Mouse (Mus musculus): ENCODE results near the gene Herpud2.

The Herpud2 gene

DNA sequence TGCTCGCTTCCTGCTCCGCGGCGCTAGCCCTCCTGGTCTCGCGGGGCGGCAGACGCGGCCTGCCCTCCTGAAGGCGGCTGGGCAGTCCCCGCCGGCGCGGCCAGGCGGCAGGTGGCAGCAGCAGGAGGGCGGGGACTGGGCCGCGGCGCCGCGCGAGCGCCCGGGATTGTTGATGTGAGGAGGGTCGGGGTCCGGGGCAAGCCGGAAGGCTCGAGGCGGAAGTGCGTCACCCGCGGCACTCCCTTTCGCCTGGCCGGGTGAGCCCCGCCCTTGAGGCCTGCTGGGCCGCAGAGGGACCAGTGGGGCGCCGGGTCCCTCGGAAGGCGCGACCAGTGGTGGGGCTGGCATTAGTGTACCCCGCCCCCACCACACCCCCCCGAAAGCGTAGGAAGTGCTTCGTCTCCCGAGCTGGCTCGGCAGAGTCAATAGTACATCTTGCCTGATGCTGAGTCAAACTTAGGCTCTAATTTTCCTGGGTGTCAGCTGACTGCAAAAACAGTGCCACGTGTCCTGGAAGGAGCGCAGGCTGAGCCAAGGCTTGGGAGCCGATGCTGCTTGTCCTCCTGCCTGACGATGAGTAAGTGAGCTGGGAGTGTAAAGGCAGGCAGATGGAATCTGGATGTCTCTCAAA lies at the start of gene Herpud2:
Gene Herpud2 (minus strand): TSS at position 210 of the 631 bp plus-strand sequence.
- DNase-seq: peak; percentile 91

DNA sequence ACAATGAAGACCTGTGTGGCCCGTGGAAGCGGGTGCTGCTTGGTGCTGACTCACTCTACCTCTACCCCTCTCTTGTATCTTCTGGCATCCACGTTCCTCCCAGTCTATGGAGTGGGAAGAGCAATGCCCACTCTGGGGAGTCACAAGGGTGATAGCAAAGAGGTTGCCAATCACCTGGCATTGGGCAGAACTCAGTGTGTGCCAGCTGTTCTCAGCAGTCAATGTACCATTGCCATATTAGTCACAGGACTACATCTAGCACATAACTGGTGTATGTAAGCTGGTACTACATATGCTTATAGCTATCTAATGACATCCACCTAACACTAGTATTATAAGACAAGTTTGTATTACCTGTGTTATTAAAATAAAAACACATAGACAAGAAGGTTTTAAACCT lies 49.4 kb upstream of the Herpud2 start:
- no peak for DNase-seq

DNA sequence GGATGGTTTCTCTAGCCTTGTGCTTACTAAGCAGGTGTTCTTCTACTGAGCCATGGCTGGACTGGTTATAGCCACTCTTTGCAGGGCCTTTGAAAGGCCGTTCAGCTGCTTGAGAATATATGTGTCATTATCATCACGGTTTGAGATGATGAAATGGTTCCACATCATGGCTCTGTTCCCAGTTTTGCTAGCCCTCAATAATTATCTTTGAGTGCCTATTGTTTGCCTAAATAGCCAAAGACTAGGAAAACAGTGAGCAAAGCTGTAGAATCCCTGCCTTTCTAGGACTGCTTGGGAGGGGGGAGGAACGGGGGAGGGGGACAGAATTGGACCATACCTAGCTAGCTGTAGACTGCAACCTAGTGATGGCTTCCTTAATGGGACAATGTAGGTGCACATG lies 48.5 kb upstream of the Herpud2 start:
- no peak for DNase-seq

DNA sequence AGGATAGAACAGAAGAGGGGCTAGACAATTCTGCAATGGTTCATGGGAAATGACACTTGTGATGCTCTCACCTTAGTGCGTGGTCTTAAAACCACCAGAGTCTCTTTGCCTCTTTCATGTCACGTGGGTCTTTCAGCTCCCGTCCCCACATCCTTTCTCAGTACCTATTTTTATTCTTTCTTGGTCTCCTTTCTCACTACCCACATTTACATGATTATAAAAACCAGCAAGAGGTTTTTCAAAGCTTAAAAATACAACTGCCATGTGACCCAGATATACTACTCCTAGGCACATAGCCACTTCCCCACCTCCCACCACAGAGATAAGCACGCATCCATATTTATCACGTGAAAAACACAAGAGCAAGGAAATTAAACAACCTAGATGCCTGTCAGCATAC lies 45.1 kb upstream of the Herpud2 start:
- DNase-seq: peak; percentile 63

DNA sequence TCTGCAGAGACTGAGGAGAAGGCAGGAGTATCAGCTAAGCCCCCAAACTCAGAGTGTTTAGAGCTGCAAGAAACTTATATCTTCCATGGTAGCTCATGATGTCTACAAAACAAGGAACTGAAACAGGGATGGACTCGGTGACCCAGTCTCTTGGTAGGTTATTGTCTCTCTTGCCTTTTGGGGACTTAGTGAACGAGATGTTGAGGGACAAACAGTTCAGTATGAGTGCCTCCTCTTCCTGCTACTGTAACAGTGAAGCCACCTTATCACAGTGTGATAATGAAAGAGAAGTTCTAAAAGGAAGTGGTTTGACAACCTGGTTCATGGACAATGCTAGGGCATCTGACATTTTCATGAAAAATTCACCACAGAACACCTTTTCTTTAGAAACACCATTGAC lies 40.0 kb upstream of the Herpud2 start:
- DNase-seq: no peak

DNA sequence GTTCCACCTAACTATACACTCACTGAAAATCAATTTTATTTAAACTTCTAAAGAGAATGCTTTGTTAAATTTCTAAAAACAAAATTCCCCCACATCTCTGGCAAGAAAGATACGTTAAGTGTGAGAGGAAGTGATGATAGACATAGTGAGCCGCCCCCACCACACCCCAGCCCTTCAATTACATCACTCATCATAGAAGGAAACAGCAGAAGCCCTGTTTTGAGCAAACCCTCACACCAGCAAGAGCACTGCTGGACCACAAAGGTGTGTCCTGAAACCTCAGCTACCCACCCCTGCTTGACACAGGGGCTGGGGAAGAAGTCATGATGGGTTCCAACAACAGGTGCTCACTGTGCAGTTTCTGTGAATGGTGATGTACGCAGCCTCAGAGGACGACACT lies 34.9 kb upstream of the Herpud2 start:
- peak; percentile 41 for DNase-seq

DNA sequence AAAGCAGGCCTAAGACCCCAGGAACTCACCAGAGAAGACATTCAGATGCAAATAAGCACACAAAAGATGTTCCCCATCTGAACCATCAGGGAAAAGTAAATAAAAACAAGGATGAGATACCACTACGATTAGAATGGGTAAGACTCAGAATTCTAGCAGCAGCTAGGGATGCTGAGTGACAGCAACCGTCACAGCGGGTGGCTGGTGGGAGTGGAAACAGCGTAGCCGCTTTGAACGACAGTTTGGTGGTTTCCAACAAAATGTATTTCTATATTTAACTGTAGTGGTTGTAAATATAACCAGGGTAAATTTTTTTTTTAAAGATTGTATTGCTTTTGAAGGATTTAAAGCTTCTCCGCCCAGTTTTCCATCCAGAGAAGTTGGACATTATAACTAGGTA lies 34.2 kb upstream of the Herpud2 start:
- peak; percentile 39 for DNase-seq

DNA sequence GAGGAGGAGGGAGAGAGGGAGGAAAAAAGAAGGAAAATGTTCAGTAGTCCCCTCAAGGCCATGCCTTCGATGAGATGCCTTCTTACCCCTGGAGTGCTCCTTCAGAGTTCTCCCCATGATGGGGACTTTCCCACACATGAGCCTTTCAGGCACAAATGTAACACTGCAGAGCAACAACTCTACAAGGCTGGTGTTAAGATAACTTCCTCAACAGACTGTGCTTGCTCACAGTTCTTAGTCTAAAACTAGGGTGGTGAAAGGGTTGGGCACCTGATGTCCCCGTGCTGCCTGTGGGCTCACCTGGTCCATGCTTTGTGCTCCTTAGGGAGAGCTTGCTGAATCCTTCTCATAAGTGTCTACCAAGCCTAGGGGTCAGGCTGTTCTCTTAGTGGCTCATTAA lies 33.0 kb upstream of the Herpud2 start:
- no peak for DNase-seq

DNA sequence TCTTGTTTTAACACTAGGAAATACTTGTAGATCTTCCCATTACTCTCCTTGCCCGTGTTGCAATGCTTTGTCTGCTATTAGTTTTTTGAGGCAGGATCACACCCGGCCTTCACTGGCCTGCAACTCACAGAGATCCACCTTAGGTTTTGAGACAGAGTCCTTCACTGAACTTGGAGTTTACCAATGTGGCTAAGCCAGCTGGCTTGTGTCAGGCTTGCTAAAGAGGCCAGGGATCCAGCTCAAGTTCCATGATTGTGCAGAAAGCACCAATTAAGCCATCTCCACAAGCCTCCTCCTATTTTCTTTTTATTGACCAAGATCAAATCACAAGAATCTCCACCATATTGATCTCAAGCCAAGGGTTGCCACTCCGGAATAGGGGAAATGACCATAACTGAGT lies 26.4 kb upstream of the Herpud2 start:
- no peak for DNase-seq

DNA sequence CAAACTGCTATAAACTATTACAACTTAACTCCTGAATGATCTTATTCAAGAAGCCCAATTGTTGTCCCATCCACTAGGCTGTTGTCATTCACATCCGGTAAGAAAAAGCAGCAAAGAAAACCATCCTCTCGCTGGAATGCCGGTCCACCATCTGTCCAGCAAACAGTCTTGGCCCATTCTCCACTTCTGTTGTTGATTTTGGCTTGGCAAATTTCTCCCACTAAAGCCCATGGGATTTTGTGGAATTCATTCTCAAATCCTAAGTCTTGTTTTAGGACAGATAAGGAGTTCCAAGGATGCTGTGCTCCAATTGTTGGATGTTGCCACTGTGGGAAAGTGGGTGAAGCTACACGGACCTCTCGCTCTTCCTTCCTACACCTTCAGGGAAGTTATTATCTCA lies 25.6 kb upstream of the Herpud2 start:
- DNase-seq: no peak

DNA sequence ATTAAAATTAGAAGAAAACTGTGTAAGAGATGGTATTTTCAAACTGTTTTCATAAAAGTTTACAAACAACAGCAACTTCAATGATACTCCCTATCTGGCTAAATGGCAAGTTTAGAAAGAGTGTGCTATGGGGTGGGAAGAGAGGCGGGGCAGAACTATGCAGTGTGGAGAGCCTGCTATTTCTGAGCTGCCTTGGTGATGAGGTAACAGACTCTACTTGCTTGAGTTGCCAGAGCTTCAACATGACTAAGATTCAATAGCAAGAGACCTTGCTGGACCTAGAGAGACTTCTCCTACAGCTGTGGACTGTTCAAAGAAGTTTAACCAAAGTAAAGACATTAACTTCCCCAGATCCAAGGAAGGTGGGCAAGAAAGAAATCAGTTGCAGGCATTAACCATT lies 24.9 kb upstream of the Herpud2 start:
- DNase-seq: no peak

DNA sequence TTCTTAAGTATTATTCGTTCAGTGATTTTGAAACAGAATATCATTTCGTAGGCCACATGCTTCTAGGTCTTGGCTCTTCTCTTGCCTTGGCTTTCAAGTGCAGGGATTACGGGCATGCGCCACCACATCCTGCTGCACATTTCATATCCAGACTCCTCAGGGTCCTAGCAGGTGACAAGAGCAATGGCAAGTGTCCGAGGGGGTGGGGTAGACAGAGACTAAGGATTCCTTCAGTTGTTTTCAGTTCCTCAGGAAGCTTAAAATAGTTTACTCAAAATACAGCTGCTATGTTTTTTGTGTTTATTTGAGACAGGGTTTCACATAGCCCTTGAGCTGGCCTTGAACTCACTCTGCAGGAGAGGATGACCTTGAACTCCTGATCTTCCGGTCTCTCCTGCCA lies 24.4 kb upstream of the Herpud2 start:
- DNase-seq: no peak

DNA sequence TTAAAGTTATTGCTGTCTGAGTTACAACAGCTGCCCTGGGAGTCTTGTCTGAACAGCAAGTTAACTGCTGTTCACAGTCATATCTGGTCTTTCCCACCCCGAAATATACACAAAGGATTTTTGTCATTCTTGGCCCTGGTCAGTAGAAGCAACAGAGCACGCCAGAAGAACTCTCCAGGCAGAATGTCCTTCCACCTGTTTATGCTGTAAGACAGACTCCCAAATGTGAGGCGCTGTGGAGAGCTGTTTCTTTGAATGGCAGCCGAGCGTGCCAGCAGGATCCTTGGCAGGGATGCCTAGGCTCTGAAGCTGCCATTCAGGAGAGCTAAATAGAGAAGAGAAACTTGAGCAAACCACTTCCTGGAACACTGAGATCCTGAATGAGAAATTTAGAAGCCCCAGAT lies 23.4 kb upstream of the Herpud2 start:
- DNase-seq: no peak

DNA sequence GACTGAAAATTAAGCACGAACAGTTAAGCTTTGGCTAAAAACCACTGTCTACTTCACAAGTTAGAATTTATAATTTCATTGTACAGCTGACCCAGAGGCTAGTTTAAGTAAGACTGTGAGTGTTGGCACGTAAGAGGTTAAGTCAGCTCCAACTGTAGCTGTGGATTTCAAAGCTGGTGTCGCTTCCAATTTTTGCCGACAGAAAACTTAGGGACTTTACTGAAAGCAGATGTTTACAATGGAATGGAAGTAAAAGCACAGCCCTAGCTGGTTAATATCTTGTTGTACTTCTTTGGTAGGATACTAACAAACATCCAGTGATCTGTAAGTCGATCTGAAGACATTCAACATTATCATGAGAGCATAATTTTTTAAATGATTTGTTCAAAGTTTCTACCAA lies 23.0 kb upstream of the Herpud2 start:
- no peak for DNase-seq

DNA sequence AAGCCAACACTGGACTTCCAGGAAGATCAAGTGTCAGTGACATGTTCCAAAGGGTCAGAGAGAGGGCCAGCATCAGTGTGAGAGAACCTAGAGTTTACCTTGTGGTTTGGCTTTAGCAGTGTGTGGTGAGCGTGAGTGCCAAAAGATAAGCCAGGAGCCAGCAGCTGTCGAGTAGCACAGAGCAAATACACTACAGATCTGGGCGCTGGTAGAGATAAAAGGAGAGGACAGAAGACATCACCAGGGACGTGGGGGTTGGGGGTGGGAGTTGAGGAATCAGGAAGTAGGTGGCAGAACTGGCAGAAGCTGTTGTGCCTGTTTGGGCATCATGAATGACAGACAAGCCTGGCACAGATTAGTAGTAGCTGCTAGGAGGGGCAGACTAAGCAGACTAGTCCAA lies 21.6 kb upstream of the Herpud2 start:
- peak; percentile 22 for DNase-seq

DNA sequence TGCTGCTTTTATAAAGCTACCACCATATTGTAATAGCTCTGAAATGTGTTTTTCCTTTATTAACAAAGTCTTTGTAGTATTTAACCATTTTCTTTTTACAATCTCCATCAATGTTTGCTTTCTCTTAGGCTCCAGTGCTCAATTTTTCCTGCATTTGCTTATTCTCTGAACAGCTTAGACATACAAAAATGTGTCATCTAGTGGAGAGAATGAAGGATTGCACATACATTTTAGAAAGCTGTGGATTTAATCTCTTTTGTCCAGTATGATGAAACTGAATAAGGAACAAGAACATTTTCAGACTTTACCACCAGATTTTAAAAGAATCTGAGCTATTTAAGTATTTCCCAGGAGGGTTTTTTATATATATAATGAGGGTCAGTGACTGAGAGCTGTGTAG lies 18.0 kb upstream of the Herpud2 start:
- DNase-seq: no peak

DNA sequence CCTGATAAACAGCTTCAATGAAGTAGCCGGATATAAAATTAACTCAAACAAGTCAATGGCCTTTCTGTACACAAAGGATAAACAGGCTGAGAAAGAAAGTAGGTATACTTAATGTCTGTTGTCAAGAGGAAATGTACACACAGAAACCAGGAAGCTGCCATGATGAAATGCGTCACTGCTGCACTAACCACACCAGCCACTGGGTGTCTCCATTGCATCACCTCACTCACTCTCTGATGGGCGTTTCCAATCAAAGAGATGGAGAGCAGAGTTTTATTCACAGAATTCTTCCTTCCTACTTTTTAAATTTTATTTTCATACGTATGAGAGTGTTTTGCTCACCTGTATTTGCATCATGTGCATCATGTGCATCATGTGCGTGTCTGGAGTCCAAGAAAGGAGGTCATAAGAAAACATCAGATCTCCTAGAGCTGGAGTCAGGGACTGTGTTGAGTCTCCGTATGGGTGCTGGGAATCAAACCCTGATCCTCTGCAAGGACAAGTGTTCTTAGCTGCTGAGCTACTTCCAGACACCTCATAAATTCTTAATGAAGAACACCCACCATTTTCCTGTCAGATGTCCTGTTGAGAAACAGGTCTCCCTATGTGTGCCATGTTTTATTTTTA lies 16.0 kb upstream of the Herpud2 start:
- peak; percentile 84 for DNase-seq

DNA sequence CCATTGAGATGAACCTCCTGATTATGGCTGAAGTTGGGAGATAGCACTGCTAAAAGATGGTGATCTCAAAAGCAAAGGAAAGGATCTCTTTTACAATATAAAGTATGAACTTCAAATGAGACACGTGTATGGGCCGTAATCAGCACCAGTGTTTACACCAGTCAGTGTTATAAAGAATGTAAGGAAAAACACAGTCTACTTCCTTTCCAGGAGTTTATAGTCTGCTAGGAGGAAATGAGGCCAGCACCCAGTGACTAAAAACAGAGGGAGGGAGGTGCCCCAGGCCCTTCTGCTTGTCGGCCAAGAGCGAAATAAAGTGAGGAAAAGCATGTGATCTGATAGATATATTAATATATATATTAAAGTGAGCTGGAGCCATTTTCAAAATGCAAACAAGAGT lies 6.6 kb upstream of the Herpud2 start:
- no peak for DNase-seq

DNA sequence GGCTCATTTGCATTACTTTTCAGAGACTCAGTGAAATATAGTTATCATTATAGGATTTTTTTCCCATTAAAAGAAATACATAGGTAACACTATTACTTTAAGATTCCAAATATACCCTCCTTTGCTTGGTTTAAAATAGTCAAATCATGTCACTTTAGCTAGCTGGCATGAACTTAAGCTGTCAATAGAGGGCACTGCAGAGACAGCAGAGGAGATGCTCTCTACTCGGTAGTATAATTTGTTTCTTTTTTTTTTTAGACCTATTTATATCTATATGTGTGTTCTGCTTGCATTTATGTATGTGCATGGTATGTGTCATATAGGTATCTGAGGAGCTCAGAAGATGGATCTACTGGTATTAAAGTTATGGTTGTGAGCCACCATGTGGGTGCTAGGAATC lies 4.8 kb upstream of the Herpud2 start:
- DNase-seq: peak; percentile 38

DNA sequence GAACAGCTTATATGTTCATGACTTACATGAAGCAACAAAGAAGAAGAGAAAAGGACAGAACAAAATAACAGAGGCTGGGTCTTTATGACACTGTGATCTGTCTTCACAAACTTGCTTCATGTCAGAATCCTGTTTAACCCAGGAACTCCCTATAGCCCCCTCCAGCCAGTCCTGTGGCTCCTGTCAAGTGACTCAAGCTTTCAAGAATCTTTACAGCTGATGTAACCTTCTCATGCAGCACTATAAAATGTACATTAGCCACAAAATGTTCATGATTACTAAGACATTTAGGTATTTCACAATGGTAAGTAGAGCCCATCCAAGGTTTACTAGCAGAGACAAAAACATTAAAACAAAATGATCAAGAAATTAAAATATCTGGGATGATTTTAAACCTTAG lies 1.4 kb upstream of the Herpud2 start:
- no peak for DNase-seq

DNA sequence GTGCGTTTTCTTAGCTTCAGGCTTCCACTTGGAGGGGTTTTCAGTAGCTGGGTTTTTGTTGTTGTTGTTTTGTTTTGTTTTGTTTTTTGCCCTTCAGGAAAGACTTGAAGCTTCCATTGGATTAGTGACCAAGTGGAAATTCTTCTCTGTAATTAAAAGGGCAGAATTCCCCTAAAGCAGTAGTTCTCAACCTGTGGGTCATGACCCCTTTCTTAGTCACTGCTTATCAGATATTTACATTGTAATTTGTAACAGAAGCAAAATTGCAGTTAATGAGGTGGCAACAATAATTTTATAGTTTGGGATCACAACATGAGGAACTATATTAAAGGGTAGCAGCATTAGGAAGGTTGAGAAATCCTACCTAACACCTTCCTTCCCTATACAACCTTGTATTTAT lies 837 bp upstream of the Herpud2 start:
- DNase-seq: no peak

DNA sequence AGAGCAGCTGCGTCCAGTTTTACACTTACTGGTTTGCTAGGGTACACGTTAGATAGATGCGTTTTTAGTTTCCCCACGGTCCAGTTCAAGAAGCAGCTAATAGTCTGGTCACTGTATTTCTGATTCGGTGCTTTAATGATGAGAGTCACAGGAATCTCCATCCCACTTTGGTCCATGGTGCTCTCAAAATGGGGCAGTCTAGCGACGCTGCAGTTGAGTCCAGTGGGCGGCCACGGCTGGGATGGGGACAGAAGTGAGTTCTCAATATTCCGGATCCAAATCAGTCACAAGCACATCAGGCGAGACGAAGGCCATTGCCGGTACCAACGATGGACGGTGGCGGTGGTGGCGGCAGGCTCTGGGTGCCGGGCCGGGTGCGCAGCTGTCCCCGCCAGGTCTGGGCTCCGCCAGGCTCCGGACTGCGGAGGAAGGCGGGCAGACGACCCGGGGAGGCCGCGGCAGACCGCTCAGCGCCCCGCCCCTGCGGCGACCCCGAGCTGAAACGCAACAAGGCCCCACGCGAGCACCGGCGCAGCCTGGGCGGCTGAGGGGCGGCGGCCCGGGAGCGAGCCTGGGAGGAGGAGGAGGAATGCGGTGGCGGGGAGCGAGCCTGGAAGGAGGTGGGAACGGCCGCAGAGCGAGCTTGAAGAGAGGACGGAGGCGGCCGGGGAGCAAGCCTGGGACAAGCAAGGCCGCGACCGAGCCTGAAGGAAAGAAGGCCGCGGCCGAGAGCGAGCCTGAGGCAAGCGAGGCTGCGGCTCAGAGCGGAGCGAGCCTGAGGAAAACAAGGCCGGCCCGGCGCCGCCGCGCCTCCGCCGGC lies 619 bp downstream of the Herpud2 start:
- peak; percentile 73 for DNase-seq

DNA sequence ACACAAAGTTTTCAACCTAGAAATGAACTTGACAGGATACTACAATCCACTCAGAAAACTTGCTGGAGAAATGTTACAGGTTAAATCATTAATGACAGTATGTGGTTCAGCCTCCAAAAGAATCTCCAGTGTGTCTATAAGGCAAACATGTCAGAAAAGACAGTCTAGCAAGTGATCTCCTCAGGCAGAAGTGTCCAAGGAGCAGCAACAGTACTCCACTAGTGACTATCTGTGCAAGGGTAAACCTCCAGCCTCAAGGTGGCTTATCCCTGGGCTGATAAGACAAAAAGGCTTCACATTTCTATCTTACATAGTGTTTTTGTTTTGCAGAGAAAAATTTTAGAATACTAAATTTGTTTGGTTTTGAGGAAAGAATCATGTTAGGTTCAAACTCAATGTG lies 2.9 kb downstream of the Herpud2 start:
- DNase-seq: no peak

DNA sequence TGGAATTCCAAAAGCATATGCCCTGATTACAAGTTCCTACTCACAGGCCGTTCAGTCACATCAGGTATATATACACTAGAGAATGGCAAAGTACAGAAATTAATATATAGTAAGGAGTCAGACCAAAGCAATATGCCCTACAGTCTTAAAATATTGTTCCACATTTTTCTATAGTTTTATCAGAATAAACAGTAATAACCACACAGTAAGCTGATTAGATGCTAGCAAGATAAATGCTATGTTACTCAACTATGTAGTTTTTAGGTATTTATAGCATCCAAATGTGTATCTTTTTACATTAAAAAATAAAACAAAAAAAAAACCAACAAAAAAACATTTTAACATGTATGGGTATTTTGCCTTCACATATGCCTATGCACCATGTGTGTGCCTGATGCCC lies 5.7 kb downstream of the Herpud2 start:
- DNase-seq: no peak
